Mouse (Mus musculus): ENCODE data around the gene Coro2a. TPM values are rescaled to one million over a fixed set of nuclear protein-coding genes. Genes with fewer than 3 reads are reported as not detected.
A peak's percentile ranks its signal among the peaks of the same experiment; 100 is the strongest.

Gene Coro2a
- polyA plus RNA-seq, 1 experiment from 2014 or later, result 3.9 TPM

- peak; percentile 20; the same call in 1 of the 2 replicates for ATAC-seq (ENCODE audit: low read depth)
- Histone ChIP-seq H3K4me3 (ENCODE audit: low read depth, low read length) (no peak overlapping the region), H3K4me2 (ENCODE audit: low read depth, low read length) (no peak overlapping the region), H3K4me1 (ENCODE audit: control insufficient read depth, low read depth, low read length) (peaks cover 4% of the 10 kb centered on the region), H3K9ac (ENCODE audit: low read depth, low read length) (no peak overlapping the region), H3K9me3 (replicated peaks; ENCODE audit: control insufficient read depth, low read length) (no peaks in the 10 kb centered on the region), H3K27me3 (ENCODE audit: control insufficient read depth, insufficient read depth, low read depth, low read length) (no peaks in the 10 kb centered on the region), H3K36me3 (ENCODE audit: control insufficient read depth, insufficient read depth) (peaks cover 33% of the 10 kb centered on the region), H3K27ac (ENCODE audit: low read length) (no peak overlapping the region)
- 38% methylated on average over 4 of the region's 4 CpGs for WGBS (ENCODE audit: insufficient replicate concordance)
Observed at GRCm38 (mm10) chr4:46497286-46497892, 104.6 kb downstream of the Coro2a start.

GRCm38 (mm10) chr4:46495543-46495942 lies 106.5 kb downstream of the Coro2a start:
- no peak overlapping the region for H3K4me2 ChIP-seq (ENCODE audit: low read depth, low read length)
- peaks cover 25% of the 10 kb centered on the region for H3K36me3 ChIP-seq (ENCODE audit: control insufficient read depth, insufficient read depth)
- peaks cover 1% of the 10 kb centered on the region for H3K4me1 ChIP-seq (ENCODE audit: control insufficient read depth, low read depth, low read length)
- no peak overlapping the region for H3K9ac ChIP-seq (ENCODE audit: low read depth, low read length)
- WGBS (ENCODE audit: insufficient replicate concordance), result 81% methylated on average over 12 of the region's 12 CpGs
- no peak for ATAC-seq (ENCODE audit: low read depth)
- H3K27ac ChIP-seq (ENCODE audit: low read length), result no peak overlapping the region
- no peak overlapping the region for H3K4me3 ChIP-seq (ENCODE audit: low read depth, low read length)
- H3K27me3 ChIP-seq (ENCODE audit: control insufficient read depth, insufficient read depth, low read depth, low read length), result no peaks in the 10 kb centered on the region
- H3K9me3 ChIP-seq (replicated peaks; ENCODE audit: control insufficient read depth, low read length), result no peaks in the 10 kb centered on the region

GRCm38 (mm10) chr4:46493071-46493470 lies 108.9 kb downstream of the Coro2a start:
- ATAC-seq (ENCODE audit: low read depth), result no peak
- no peak overlapping the region for H3K9ac ChIP-seq (ENCODE audit: low read depth, low read length)
- H3K4me2 ChIP-seq (ENCODE audit: low read depth, low read length), result no peak overlapping the region
- no peak overlapping the region for H3K27ac ChIP-seq (ENCODE audit: low read length)
- no peaks in the 10 kb centered on the region for H3K27me3 ChIP-seq (ENCODE audit: control insufficient read depth, insufficient read depth, low read depth, low read length)
- no peak overlapping the region for H3K4me3 ChIP-seq (ENCODE audit: low read depth, low read length)
- WGBS (ENCODE audit: insufficient replicate concordance), result 85% methylated on average over 6 of the region's 6 CpGs
- H3K9me3 ChIP-seq (replicated peaks; ENCODE audit: control insufficient read depth, low read length), result no peaks in the 10 kb centered on the region
- H3K36me3 ChIP-seq (ENCODE audit: control insufficient read depth, insufficient read depth), result peaks cover 15% of the 10 kb centered on the region
- H3K4me1 ChIP-seq (ENCODE audit: control insufficient read depth, low read depth, low read length), result peaks cover 14% of the 10 kb centered on the region

GRCm38 (mm10) chr4:46489028-46489925 lies 112.7 kb downstream of the Coro2a start, which contains the start of gene Nans:
Gene Nans (plus strand): TSS chr4:46489248.
- Histone ChIP-seq H3K9me3 (replicated peaks; ENCODE audit: control insufficient read depth, low read length) (no peaks in the 10 kb centered on the region), H3K4me2 (ENCODE audit: low read depth, low read length) (peak within 1 kb of the TSS; percentile 68), H3K27me3 (ENCODE audit: control insufficient read depth, insufficient read depth, low read depth, low read length) (no peaks in the 10 kb centered on the region), H3K4me1 (ENCODE audit: control insufficient read depth, low read depth, low read length) (peaks cover 25% of the 10 kb centered on the region), H3K27ac (ENCODE audit: low read length) (peak within 1 kb of the TSS; percentile 75), H3K9ac (ENCODE audit: low read depth, low read length) (peak within 1 kb of the TSS; percentile 87), H3K4me3 (ENCODE audit: low read depth, low read length) (peak within 1 kb of the TSS; percentile 87), H3K36me3 (ENCODE audit: control insufficient read depth, insufficient read depth) (peaks cover 15% of the 10 kb centered on the region)
- ATAC-seq (ENCODE audit: low read depth), result peak; percentile 99
- WGBS (ENCODE audit: insufficient replicate concordance), result under 1% methylated on average over 58 of the region's 58 CpGs

GRCm38 (mm10) chr4:46487348-46487747 lies 114.7 kb downstream of the Coro2a start:
- ATAC-seq (ENCODE audit: low read depth), result no peak
- Histone ChIP-seq H3K36me3 (ENCODE audit: control insufficient read depth, insufficient read depth) (no peaks in the 10 kb centered on the region), H3K27ac (ENCODE audit: low read length) (no peak overlapping the region), H3K4me3 (ENCODE audit: low read depth, low read length) (no peak overlapping the region), H3K4me2 (ENCODE audit: low read depth, low read length) (no peak overlapping the region), H3K27me3 (ENCODE audit: control insufficient read depth, insufficient read depth, low read depth, low read length) (no peaks in the 10 kb centered on the region), H3K9me3 (replicated peaks; ENCODE audit: control insufficient read depth, low read length) (no peaks in the 10 kb centered on the region), H3K9ac (ENCODE audit: low read depth, low read length) (no peak overlapping the region), H3K4me1 (ENCODE audit: control insufficient read depth, low read depth, low read length) (peaks cover 25% of the 10 kb centered on the region)
- 79% methylated on average over 5 of the region's 5 CpGs for WGBS (ENCODE audit: insufficient replicate concordance)

Other genes with a start within 250 kb of the Coro2a start
- 6.3 and 7.1 TPM in 2 replicates for gene Trmo, start 212.8 kb downstream of the Coro2a start, polyA plus RNA-seq (2015; fragmentation: Nextera tagmentation; extraction: Ambion mirVana)
- gene Hemgn, start 188.7 kb downstream of the Coro2a start, polyA plus RNA-seq (2015; fragmentation: Nextera tagmentation; extraction: Ambion mirVana), result 375 and 394 TPM in 2 replicates
- 318 and 338 TPM in 2 replicates for gene Anp32b, start 151.3 kb downstream of the Coro2a start, polyA plus RNA-seq (2015; fragmentation: Nextera tagmentation; extraction: Ambion mirVana)
- 40.5 and 48.3 TPM in 2 replicates for gene Nans, start 113.0 kb downstream of the Coro2a start, polyA plus RNA-seq (2015; fragmentation: Nextera tagmentation; extraction: Ambion mirVana)
- gene Trim14, start 66.1 kb downstream of the Coro2a start, polyA plus RNA-seq (2015; fragmentation: Nextera tagmentation; extraction: Ambion mirVana), result 8.2 and 9.0 TPM in 2 replicates
- 0.84 and 0.86 TPM in 2 replicates for gene Tbc1d2, start 48.0 kb upstream of the Coro2a start, polyA plus RNA-seq (2015; fragmentation: Nextera tagmentation; extraction: Ambion mirVana)

Measured in liver, embryonic 16.5 days (tissue).